Mouse (Mus musculus): ENCODE results near the gene Ddx5. TPM values are rescaled to one million over a fixed set of nuclear protein-coding genes. Genes with fewer than 3 reads are reported as not detected.
"Not testable (repeated sequence)": the region's sequence is repeated elsewhere in the genome, so short reads cannot be mapped to it uniquely, and the experiment has no call there.

Ddx5 gene
- total RNA-seq, 2 experiments from 2014 or later = 561 to 583 TPM

DNA sequence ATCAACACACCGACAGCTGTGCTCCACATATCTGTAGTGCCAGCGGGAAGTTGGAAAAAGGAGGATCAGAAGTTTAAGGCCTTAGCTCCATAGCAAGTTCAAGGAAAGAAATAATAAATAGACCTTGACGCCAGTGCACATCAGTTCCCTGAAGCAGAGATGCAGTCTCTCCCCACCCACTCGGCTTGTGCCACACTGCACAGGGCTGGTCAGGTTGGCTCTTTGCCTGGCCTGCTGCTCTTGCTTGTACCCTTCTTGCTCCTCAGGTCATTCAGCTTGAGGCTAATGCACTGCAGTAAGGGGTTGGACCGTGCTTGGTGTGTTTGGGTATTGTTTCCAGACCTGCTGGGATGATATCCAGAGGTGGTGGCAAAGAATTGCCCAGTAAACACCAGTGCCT, 28.5 kb downstream of the Ddx5 start:
- no peak for DNase-seq

DNA sequence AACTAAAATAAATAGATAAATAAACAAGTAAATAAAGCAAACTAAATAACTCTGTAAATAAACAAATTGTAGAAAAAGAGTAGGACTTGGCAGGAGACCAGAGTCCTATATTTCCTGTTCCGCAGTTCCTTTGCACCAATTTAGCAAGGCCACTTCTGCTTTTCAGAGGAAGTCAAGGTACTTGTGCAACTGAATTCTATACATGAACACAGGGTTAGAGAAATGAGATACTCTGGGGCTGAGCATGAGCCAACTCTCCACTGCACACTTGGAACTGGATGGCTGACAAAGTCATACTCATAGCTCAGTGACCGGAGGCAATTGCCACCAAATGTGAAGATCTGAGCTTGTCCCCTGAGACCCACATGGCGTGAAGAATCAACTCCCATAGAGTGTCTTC, 30.0 kb downstream of the Ddx5 start:
- no peak for DNase-seq

DNA sequence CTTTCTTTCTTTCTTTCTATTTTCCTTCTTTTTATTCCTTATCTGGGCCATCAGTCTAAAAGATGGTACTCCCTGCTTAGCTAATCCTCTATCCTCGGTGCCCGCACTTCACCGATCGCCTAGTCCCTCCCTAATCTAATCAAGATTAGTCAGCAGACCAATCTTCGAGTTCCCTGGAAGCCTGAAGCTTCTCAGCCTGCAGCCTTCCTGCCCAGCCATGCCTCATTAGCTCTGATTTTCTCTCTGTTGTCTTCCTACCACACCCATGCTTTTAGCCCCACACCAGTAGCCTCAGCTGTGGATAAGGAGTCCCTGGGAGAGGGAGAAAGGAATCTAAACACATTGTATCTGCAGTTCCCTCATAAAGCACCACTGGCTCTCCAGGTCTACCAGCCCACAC, 33.4 kb downstream of the Ddx5 start:
- DNase-seq = no peak

DNA sequence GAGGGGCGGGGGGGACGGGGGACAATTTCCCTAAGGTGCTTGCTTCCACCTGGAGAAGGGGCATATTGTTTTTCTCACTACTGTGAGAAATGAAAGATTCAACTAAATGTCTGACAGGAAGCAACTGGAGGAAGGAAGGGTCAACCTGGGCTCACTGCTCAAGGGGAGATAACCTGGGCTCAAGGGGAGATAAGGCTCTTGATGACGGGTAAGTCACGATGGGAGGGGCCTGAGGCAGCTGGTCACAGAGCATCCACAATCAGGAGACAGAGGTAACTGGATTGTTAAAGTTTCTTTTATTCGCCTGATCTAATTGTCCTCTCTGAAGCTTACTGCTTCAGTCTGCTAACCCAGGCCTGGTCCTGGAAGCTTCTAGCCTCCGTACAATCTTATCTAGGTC, 35.7 kb downstream of the Ddx5 start:
- no peak for DNase-seq

DNA sequence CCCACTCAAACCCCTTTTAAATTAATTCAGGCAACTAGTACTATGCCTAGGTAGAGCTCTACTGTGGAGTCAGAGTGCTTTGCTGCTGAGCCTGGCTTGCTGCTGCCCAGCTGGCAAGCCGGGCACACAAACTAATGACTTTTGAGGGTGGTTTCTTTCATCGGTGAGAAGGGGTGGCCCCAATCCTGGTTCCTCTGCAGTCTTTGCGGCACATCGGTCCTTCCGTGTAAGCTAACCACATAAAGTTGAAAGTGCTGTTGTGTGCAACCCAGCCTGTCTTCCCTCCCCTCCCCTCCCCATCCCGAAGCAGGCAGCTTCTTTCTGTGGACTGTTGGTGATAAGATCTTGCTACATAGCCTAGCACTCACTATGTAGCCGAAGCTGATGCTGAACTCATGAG, 36.9 kb downstream of the Ddx5 start:
- no peak for DNase-seq

DNA sequence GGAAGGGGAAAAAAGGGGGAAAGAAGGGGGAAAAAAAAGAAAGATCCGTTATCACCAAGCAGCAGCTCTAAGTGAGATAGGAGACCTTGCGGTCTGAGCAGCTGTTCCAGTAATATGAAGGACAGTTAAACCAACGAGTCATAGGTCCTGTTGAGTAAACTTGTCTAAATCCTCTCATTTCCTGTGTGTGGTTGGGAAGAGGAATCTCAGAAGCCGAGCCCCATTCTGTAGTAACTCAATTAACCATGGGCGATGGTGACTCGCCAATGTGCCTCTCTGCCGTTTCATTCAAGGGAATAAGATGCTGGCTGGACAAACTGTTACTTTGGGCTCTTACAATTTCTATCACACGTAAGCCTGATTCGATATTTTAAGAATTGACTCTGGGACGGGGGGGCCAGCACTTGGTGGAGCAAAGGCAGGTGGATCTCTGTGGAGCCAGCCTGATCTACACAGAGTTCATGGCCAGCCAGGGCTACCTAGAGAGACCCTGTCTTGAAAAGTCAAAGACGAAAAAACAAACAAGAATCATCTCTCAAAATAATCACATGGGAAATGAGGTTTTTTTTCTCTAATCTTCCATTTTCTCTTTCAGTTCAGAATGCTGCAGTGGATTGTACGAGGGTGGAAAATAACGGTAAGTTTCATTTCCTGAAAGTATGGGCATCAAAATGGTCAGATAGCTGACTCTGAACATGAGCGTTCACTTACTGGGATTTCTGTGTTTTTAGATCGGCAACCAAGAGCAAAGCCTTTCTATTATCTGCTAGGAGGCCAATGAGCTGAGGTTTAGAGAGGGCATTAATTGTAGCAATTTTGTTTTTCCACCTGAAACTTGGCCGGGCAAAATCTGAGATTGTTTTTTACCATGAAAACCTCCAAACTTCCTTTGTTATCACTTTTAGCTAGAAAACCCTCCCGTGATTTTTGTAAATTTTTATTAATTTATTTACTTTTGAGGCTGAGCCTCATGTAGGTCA, 37.7 kb downstream of the Ddx5 start, which contains the start of gene Milr1:
Milr1 (plus strand) TSS at position 188 of the 980 bp plus-strand sequence.
- DNase-seq = no peak

DNA sequence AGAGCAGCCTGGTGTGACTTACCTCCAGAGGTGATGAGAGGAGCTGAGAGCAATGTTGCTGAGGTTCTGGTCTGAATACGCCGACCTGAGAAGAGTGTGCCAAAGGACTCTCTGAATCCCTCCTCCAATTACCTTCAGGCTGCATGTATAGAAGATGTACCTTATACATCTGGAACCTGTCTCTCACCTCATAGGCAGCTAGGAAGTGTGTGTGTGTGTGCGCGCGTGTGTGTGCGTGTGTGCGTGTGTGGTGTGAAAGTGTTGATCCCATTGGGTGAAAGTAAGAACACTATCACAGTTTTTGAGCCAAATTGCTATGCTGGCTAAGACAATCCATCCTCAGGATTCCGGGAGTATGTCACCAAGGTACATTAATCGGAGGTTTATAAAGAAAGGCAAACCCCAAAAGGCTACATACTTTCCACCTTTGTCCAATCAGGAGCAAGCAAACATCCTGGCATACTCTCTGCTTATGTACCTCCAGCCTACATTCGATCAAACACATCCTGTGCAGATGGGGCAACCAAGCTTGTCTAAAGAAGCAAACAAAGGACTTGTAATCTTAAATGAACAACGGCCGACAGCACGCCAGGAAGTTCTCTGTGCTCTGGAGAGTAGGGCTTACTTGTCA, 38.7 kb downstream of the Ddx5 start, which contains the start of gene Pecam1:
Pecam1 (minus strand) TSS at position 508 of the 631 bp plus-strand sequence.
- DNase-seq = no peak

DNA sequence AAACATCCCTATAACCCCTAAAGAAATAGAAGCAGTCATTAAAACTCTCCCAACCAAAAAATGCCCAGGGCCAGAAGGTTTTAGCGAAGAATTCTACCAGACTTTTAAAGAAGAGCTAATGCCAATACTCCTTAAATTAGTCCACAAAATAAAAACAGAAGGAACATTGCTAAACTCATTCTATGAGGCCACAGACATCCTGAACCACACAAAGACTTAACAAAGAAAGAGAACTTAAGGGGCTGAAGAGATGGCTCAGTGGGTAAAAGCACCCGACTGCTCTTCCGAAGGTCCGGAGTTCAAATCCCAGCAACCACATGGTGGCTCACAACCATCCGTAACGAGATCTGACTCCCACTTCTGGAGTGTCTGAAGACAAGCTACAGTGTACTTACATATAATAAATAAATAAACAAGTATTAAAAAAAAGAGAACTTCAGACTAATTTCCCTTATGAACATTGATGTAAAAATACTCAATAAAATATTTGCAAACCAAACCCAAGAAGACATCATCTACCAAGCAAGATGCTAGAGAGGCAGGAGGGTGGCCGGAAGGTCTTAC, 39.3 kb downstream of the Ddx5 start:
- DNase-seq = not testable (repeated sequence)

DNA sequence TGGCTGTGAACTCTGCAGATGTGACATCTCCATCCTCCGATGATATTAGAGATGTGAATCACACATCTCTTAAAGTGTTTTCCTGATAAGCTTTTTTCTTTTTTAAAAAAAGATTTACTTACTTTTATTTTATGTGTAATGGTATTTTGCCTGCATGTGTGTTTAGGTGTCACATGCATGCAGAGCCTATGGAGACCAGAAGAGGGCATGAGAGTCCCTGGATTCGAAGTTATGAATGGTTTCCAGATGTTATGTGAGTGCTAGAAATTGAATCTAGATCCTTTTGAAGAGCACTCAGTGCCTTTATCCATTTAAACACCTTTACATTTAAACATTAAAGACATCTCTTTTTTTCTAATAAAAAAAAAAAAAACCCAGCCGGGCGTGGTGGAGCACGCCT, 44.0 kb downstream of the Ddx5 start:
- DNase-seq = no peak

DNA sequence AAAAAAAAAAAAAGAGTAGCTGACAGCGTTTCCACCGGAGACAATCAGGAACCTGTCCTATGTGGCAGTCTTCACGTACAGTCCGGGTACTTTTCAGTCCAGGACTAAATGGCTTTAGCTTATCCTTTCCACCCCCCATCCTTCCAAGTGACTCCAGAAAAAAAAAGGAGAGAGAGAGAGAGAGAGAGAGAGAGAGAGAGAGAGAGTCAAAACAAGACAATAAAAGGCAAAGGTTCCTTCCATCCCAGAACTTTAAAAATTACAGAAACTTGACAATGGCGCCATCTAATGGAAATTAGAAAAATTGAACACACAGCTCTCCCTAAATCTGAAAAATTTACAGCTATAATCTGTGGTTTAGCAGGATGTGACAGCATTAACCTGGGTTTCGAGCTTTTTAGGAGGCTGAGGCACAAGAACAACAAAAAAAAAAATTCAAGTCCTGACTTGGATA, 46.6 kb downstream of the Ddx5 start:
- no peak for DNase-seq

DNA sequence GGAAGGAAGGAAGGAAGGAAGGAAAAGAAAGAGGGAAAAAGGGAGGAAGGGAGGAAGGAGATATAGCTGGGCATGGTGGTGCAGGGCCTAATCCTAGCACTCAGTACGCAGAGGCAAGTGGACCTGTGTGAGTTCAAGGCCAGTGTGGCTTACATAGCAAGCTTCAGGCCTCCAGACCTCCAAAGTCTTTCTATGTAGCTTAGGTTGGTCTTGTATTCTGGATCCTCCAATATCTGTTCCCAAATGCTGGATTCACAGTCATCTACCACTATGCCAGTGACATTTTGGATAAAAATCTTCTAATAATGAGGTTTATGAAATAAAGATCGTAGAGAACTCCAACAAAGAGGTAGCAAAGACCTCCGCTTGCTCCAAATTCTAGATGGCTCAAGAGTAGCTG, 47.2 kb downstream of the Ddx5 start:
- DNase-seq = no peak

DNA sequence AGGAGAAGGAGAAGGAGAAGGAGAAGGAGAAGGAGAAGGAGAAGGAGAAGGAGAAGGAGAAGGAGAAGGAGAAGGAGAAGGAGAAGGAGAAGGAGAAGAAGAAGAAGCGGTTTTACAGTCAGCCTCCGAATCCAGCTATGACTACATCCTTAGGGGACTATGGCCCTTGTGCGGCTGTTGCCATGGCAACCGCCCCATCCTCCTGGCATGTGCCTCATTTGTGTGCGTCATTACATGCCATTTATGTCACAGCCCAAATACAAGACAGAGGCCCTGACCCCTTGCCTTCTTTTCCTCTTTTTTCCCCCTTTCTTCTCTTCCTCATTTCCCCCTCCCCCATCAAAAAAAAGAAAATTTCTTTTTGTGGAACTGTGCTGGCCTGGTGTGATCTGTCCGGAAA, 47.8 kb downstream of the Ddx5 start:
- peak; percentile 24 for DNase-seq

DNA sequence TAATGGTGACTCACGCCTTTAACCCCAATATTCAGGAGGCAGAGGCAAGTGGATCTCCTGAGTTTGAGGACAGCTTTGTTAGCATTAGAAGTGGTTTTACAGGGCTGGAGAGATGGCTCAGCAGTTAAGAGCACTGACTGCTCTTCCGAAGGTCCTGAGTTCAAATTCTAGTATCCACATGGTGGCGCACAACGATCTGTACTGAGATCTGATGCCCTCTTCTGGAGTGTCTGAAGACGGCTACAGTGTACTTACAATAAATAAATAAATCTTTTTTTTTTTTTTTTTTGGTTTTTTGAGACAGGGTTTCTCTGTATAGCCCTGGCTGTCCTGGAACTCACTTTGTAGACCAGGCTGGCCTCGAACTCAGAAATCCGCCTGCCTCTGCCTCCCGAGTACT, 48.3 kb downstream of the Ddx5 start:
- not testable (repeated sequence) for DNase-seq

DNA sequence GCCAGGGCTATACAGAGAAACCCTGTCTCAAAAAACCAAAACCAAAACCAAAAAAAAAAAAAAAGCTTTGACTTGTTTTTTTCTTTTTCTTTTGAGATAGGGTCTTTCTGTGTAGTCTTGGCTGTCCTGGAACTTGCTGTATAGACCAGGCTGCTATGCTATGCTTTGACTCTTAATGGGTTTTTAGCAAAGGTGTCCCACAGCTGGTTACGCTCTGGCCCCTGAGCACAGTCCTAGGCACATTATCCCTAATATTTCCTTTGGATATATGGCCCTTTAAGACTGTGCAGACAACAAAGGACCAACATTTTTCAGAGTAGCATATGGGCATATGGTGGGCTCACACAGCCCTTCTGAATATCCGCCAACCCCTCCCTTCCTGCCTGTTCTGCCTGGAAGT, 49.9 kb downstream of the Ddx5 start:
- no peak for DNase-seq

DNA sequence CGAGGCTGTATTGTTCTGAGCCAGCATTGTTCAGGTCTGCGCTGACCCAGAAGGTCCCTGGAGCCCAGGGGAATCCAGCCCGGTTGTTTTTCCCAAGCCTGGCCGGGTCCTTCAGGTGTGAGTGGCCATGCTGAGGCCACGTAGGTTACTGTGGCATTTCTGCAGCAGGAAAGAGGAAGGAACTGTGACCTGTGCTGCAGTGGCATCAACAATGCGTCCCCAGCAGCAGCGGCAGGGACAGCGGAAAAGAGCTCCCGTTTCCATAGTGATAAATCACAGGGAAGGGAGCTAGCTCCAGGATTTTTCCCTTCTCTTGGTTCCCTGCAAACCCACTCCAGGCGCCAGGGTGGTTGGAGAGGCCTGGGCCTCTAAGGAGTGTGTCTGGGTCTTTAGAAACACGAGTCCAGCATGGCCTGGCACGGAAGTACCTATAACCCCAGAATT, 51.8 kb downstream of the Ddx5 start:
- DNase-seq = peak; percentile 45

DNA sequence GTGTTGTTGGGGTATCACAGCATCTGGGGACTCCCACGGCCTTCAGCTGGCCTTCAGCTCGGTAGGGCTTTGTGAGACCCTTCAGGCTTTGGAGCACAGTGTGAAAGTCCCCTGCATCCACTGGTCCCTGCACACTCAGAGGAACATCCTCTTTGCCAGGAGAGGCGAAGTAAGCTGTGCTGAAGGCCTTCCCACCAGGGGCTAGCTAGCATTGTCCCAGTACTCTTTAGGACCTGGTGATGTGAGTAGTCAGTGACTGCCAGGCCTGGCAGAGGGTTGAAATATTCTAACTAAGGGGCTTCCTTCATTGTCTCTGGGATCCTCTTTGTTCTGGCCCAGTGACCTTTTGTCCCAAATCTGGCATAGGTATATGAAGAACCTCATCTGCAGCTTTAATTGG, 52.4 kb downstream of the Ddx5 start:
- no peak for DNase-seq

DNA sequence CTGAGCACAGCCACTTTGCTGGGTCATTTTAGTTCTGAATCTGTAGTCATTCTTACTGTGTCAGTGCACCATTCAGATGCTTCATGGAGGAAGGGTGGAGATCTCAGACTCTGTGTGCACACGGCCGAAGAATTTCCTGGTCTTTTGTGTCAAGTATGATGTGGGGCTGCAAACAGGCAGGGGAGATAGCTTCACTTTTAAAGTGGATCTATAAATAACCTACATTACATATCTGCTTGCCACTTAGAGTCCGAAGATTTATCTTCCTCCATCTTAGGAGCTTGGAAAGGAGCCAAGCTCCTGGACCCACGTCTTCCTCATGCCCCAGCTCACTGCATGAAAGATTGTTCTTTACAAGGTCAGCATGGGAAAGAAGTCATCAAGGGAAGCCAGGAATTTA, 58.3 kb downstream of the Ddx5 start:
- DNase-seq = no peak

Small RNA genes within 50 kb of the gene (microRNA-seq; reads per million reads assigned to microRNA genes)
- gene Gm25994 (0 reads per million in 2 experiments), gene Mir3064 (22.5 to 24.5 reads per million in 2 experiments)

Other genes with a start within 250 kb of the Ddx5 start
- gene Tex2, start 175.8 kb downstream of the Ddx5 start, total RNA-seq (2021) = 10 to 100 TPM; 37.6 to 45.2 TPM
- 100 to 1,000 TPM; 183 TPM for gene Pecam1, start 38.6 kb downstream of the Ddx5 start, total RNA-seq (2021)
- under 1 TPM; 0.55 to 0.86 TPM for gene Milr1, start 38.0 kb downstream of the Ddx5 start, total RNA-seq (2021)
- gene Polg2, start 9.6 kb downstream of the Ddx5 start, total RNA-seq (2021) = 1 to 10 TPM; 3.1 to 3.4 TPM
- 1 to 10 TPM; 6.8 to 9.3 TPM for gene Cep95, start 67 bp upstream of the Ddx5 start, total RNA-seq (2021)
- 10 to 100 TPM; 45.9 to 46.7 TPM for gene Smurf2, start 131.5 kb upstream of the Ddx5 start, total RNA-seq (2021)
- gene Kpna2, start 210.4 kb upstream of the Ddx5 start, total RNA-seq (2021) = 100 to 1,000 TPM; 179 to 190 TPM
- gene 1810010H24Rik, start 236.5 kb upstream of the Ddx5 start, total RNA-seq (2021) = 1 to 10 TPM; 3.7 to 4.0 TPM